Mouse (Mus musculus) midbrain, embryonic 10.5 days (tissue): Measurements from ENCODE around the gene Bfsp2. TPM values are rescaled to one million over a fixed set of nuclear protein-coding genes. Genes with fewer than 3 reads are reported as not detected.

ENCODE experiments used
- DNase-seq: peaks from one replicate; pipeline ENCODE4 v3.0.0-alpha.2; 2017; ENCODE audit warnings: low spot score
- H3K27ac ChIP-seq: fragments of 300-500 bp; sonication (generic); replicated peaks from 2 replicates; pipeline ENCODE4 v1.5.1; 2016; ENCODE audit warnings: mild to moderate bottlenecking
- H3K27me3 ChIP-seq: fragments of 300-500 bp; sonication (generic); 2 replicates; pipeline ENCODE4 v1.6.1; 2016; ENCODE audit warnings: low read depth, mild to moderate bottlenecking; ENCODE audit not compliant: poor library complexity, severe bottlenecking
- H3K36me3 ChIP-seq: fragments of 300-500 bp; sonication (generic); 2 replicates; pipeline ENCODE4 v1.6.1; 2016; ENCODE audit warnings: mild to moderate bottlenecking, moderate library complexity
- H3K4me1 ChIP-seq: fragments of 300-500 bp; sonication (generic); 2 replicates; pipeline ENCODE4 v1.6.1; 2016
- H3K4me3 ChIP-seq: fragments of 300-500 bp; sonication (generic); 2 replicates; pipeline ENCODE4 v1.5.1; 2016; ENCODE audit warnings: mild to moderate bottlenecking, moderate library complexity
- H3K9me3 ChIP-seq: fragments of 300-500 bp; sonication (generic); replicated peaks from 2 replicates; pipeline ENCODE4 v1.6.1; 2016; ENCODE audit warnings: mild to moderate bottlenecking
- WGBS: fragments of 180-500 bp; shearing (Covaris S2); methylation state at CpG from one replicate; pipeline ENCODE4 v1.1.7; 2016; 5-methylcytosine and 5-hydroxymethylcytosine counted together
- polyA plus RNA-seq: library from polyadenylated mRNA; unstranded; fragments of >200 nt; fragmentation: Nextera tagmentation; extraction: Ambion mirVana; gene quantifications from 2 replicates; pipeline ENCODE4 v1.2.1, GENCODE M21; 2016

Bfsp2 gene
- polyA plus RNA-seq, 1 experiment from 2014 or later: 0.75 TPM

DNA sequence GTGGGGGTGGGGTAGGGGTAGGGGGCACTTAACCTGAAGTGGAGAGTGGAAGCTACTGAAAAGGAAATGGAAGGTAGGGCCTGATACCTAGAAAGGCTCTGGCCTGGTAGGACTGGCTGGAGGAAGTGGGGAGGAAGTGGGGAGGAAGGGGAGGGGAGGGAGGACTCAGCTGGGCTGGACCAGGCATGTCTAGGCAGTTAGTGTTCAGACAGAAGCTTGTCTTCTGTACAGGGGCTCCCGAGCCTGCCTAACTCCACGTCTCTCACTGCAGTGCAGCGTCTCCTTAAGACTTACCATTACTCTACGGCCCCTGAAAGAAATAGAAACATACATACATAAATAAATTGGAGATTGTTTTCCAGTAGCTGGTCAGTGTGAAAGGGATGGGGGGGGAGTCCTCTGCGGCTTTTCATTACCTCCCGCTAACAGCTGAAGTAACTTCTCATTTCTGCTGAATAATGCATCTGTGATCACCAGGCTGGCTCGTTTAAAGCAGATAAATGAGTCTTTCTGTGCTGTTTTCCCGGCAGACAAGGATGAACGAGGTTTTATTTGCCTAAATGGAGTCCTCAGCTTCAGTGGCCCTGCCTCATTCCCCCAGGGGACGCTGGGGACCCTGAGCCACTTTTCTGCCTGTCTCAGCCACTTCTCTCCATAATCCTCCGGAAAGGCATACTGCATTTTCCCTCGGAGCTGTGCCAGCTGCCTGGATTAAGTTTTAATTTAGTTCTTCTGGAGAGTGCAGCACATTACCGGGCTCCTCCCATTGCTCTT is 6.1 kb downstream of the Bfsp2 start:
- Histone ChIP-seq H3K9me3 (no peaks in the 10 kb centered on the region), H3K27ac (peak overlapping the region; percentile 64), H3K36me3 (no peaks in the 10 kb centered on the region), H3K4me3 (no peak overlapping the region), H3K27me3 (peaks cover 10% of the 10 kb centered on the region; the same call in 1 of the 2 replicates), H3K4me1 (peaks cover 54% of the 10 kb centered on the region)
- DNase-seq: no peak
- 36% methylated on average over 13 of the region's 13 CpGs for WGBS

GRCm38 (mm10) chr9:103471784-103472183 is 8.4 kb downstream of the Bfsp2 start:
- Histone ChIP-seq H3K27me3 (peaks cover 10% of the 10 kb centered on the region; the same call in 1 of the 2 replicates), H3K4me1 (peaks cover 53% of the 10 kb centered on the region), H3K9me3 (no peaks in the 10 kb centered on the region), H3K4me3 (no peak overlapping the region), H3K27ac (no peak overlapping the region), H3K36me3 (no peaks in the 10 kb centered on the region)
- WGBS: 44% methylated on average over 11 of the region's 11 CpGs
- no peak for DNase-seq

GRCm38 (mm10) chr9:103469516-103469915 is 10.7 kb downstream of the Bfsp2 start:
- Histone ChIP-seq H3K27me3 (peaks cover 10% of the 10 kb centered on the region; the same call in 1 of the 2 replicates), H3K9me3 (no peaks in the 10 kb centered on the region), H3K4me3 (no peak overlapping the region), H3K27ac (no peak overlapping the region), H3K36me3 (no peaks in the 10 kb centered on the region), H3K4me1 (peaks cover 58% of the 10 kb centered on the region)
- no peak for DNase-seq
- 71% methylated on average over 5 of the region's 5 CpGs for WGBS

DNA sequence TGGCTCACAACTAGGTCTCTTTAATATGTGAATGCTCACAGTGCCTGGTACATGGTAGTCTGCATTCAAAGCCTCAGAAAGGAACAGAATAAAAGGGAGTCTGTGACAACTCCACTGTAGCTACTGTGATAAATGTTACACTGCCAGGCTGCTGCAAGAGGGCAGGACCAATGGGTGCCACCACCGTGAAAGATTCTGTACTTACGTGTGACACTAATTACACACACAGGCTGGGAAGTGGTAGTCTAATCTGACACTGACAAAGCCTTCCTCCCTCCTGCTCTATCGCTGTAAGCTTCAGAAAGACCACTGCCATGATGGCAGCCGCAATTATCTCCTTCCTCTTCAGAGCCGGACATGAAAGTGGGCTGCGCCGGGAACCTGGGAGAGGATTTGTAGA is 11.3 kb downstream of the Bfsp2 start:
- DNase-seq: no peak
- peaks cover 10% of the 10 kb centered on the region; the same call in 1 of the 2 replicates for H3K27me3 ChIP-seq
- no peak overlapping the region for H3K4me3 ChIP-seq
- peaks cover 52% of the 10 kb centered on the region for H3K4me1 ChIP-seq
- WGBS: 90% methylated on average over 7 of the region's 7 CpGs
- H3K9me3 ChIP-seq: no peaks in the 10 kb centered on the region
- H3K27ac ChIP-seq: no peak overlapping the region
- H3K36me3 ChIP-seq: no peaks in the 10 kb centered on the region

GRCm38 (mm10) chr9:103465711-103466220 is 14.5 kb downstream of the Bfsp2 start:
- H3K27me3 ChIP-seq: no peaks in the 10 kb centered on the region
- H3K4me1 ChIP-seq: peaks cover 21% of the 10 kb centered on the region
- H3K36me3 ChIP-seq: no peaks in the 10 kb centered on the region
- peak overlapping the region; percentile 73 for H3K27ac ChIP-seq
- no peaks in the 10 kb centered on the region for H3K9me3 ChIP-seq
- no peak overlapping the region for H3K4me3 ChIP-seq
- no peak for DNase-seq
- WGBS: 65% methylated on average over 13 of the region's 13 CpGs

DNA sequence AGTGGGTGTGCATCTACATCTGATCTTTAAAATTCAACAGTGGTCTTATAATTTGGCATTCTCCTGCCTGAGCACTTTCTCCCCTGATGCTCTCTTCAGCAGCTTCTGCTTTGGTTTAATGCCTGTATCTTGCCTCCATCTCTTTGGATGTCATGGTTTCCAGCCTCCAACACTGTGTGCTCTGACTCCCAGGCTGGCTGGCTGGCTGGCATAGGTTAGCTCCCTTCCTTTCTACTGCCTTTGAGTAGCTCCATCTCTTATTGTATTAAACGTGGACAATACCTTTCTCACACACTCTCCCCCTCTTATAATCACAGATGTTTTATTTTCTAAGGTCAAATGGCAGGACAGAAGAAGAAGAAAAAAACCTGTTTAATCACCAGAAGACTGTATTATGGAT is 14.9 kb downstream of the Bfsp2 start:
- Histone ChIP-seq H3K9me3 (no peaks in the 10 kb centered on the region), H3K27ac (peak overlapping the region; percentile 73), H3K4me1 (peaks cover 17% of the 10 kb centered on the region), H3K27me3 (no peaks in the 10 kb centered on the region), H3K36me3 (no peaks in the 10 kb centered on the region), H3K4me3 (no peak overlapping the region)
- DNase-seq: no peak
- 65% methylated on average over 1 of the region's 1 CpGs for WGBS

DNA sequence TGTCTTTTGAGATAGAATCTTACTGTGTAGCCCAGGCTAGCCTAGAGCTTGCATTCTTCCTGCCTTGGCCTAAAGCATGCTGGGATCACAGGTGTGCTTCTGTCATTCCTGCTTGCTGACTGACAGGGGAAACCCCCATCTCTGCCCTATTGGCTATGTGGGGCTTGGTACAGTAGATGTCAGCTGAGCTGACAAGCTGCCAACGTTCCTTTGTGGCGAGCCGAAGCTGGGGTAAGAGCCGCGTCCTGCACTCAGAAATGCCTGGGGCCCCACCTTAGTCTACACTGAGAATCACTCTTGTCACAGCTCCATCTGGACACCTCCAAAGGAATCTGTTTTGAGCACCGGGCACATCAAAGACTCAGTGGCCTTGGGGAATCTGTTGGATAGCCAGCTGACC is 16.4 kb downstream of the Bfsp2 start:
- Histone ChIP-seq H3K36me3 (no peaks in the 10 kb centered on the region), H3K4me3 (no peak overlapping the region), H3K4me1 (peaks cover 12% of the 10 kb centered on the region), H3K9me3 (no peaks in the 10 kb centered on the region), H3K27me3 (no peaks in the 10 kb centered on the region), H3K27ac (no peak overlapping the region)
- 90% methylated on average over 6 of the region's 6 CpGs for WGBS
- DNase-seq: no peak

DNA sequence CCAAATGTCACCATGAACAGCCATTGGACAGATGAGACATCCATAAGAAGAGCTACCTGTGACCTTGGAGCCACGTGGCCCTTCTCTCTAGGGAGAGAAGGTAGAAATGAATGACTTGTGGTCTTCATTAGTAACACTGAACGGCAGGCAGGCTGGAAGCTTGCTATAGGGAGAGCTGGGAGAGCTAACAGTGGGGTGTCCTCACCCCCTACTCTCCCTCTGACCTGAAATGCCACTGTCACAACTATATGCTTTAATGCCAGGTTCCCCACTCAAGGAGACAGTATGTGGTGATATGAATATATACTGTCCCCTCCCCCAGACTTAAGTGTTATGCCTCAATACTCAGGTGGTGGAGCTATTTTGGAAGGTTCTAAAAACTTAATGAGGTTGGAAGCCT is 20.4 kb downstream of the Bfsp2 start:
- H3K9me3 ChIP-seq: no peaks in the 10 kb centered on the region
- 65% methylated on average over 2 of the region's 2 CpGs for WGBS

DNA sequence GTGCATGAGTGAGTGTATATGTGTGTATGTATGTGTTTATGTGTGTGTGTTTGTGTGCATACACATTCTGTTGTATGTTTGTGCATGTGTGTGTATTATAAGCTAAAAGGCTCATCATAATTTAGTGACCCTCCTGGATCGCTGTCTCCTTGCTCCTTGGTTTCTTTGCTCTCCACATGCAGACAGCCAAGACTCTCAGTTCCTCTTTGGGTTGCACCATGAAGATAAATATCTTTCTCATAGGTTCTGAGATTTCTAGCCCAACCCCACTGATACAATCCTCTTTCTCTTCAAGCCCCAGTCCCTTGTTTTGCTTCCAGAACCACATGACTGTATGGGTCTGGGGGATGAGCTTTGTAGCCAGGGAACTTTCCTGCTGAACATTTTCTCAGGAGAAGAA is 20.9 kb downstream of the Bfsp2 start:
- WGBS: 96% methylated on average over 1 of the region's 1 CpGs
- H3K4me3 ChIP-seq: no peak overlapping the region
- H3K27me3 ChIP-seq: no peaks in the 10 kb centered on the region
- H3K36me3 ChIP-seq: no peaks in the 10 kb centered on the region
- H3K9me3 ChIP-seq: no peaks in the 10 kb centered on the region
- no peaks in the 10 kb centered on the region for H3K4me1 ChIP-seq
- H3K27ac ChIP-seq: no peak overlapping the region
- DNase-seq: no peak

More for the DNA sequence above, 20.4 kb downstream of the Bfsp2 start:
- DNase-seq: no peak
- H3K4me3 ChIP-seq: no peak overlapping the region
- H3K4me1 ChIP-seq: no peaks in the 10 kb centered on the region
- no peak overlapping the region for H3K27ac ChIP-seq
- no peaks in the 10 kb centered on the region for H3K36me3 ChIP-seq
- H3K27me3 ChIP-seq: no peaks in the 10 kb centered on the region

DNA sequence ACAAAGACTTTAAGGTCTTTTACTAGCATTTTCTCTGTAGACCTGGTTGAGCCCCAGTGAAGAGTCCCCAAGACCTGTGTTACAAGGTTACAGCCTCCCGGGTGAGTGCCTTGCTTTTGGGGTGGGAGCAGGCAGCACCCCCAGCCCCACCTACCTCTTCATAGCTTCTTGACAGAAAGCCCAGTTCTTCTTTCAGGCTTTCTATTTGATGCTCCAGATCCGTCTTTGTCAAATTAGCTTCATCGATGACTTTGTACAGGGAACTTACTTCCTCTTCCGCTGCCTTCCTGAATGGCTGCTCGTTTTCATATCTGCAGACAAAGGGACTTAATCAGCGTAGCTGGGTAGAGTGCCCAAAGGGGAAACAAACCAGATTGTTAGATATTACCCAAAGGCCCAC is 30.6 kb downstream of the Bfsp2 start:
- Histone ChIP-seq H3K36me3 (no peaks in the 10 kb centered on the region), H3K4me1 (no peaks in the 10 kb centered on the region), H3K27me3 (no peaks in the 10 kb centered on the region), H3K4me3 (no peak overlapping the region), H3K9me3 (peaks cover 7% of the 10 kb centered on the region; the same call in 1 of the 2 replicates), H3K27ac (no peak overlapping the region)
- WGBS: 86% methylated on average over 6 of the region's 6 CpGs
- no peak for DNase-seq

GRCm38 (mm10) chr9:103449092-103449491 is 31.1 kb downstream of the Bfsp2 start:
- Histone ChIP-seq H3K27me3 (no peaks in the 10 kb centered on the region), H3K4me1 (peaks cover 3% of the 10 kb centered on the region), H3K9me3 (peaks cover 10% of the 10 kb centered on the region; the same call in 1 of the 2 replicates), H3K27ac (no peak overlapping the region), H3K4me3 (no peak overlapping the region), H3K36me3 (no peaks in the 10 kb centered on the region)
- no peak for DNase-seq
- 88% methylated on average over 7 of the region's 7 CpGs for WGBS

GRCm38 (mm10) chr9:103444656-103445055 is 35.6 kb downstream of the Bfsp2 start:
- no peaks in the 10 kb centered on the region for H3K36me3 ChIP-seq
- H3K9me3 ChIP-seq: peaks cover 10% of the 10 kb centered on the region; the same call in 1 of the 2 replicates
- H3K4me1 ChIP-seq: peaks cover 23% of the 10 kb centered on the region
- H3K27me3 ChIP-seq: no peaks in the 10 kb centered on the region
- H3K27ac ChIP-seq: no peak overlapping the region
- H3K4me3 ChIP-seq: no peak overlapping the region
- WGBS: 93% methylated on average over 5 of the region's 5 CpGs
- DNase-seq: no peak

- 49% methylated on average over 7 of the region's 7 CpGs for WGBS
- Histone ChIP-seq H3K4me3 (peak overlapping the region; percentile 21; the same call in 1 of the 2 replicates), H3K27ac (0 out of 2 replicates have a peak overlapping the region, but pooled peaks have one; percentile 74), H3K27me3 (no peaks in the 10 kb centered on the region), H3K36me3 (no peaks in the 10 kb centered on the region), H3K4me1 (peaks cover 23% of the 10 kb centered on the region), H3K9me3 (peaks cover 10% of the 10 kb centered on the region; the same call in 1 of the 2 replicates)
- DNase-seq: no peak
Observed at GRCm38 (mm10) chr9:103443824-103444185, 36.4 kb downstream of the Bfsp2 start.
